Mouse (Mus musculus) MN1 (cell line): Measurements from ENCODE around the gene Gm4070.
"Not testable (repeated sequence)": the region's sequence is repeated elsewhere in the genome, so short reads cannot be mapped to it uniquely, and the experiment has no call there.

Experiments used
- DNase-seq: peaks from one replicate; pipeline ENCODE4 v3.0.0-alpha.2; 2016; ENCODE audit warnings: low spot score

Gm4070 gene

GRCm38 (mm10) chr7:105953812-105954211, at the start of gene Gm4070:
Gene Gm4070 (minus strand): TSS chr7:105953967.
- not testable (repeated sequence) for DNase-seq

GRCm38 (mm10) chr7:105954540-105954939, 773 bp upstream of the Gm4070 start:
- DNase-seq, result not testable (repeated sequence)

DNA sequence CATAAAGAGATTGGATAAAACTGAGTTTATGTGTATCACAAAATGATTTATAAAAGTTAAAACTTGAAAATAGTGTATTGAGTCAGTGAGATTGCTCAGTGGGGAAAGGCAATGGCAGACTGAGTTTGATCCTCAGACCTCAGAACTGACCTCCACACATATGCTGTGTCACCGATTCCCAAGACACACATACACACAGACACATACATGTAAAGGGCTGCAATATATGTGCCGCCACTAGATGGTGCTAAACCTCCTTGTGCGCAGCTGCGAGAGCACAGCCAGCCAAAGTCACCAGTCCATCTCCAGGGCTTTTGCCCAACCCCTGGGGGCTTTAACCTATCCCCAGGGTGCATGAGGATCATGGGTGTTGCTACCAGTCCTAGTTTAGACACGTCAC, 1.4 kb downstream of the Gm4070 start:
- DNase-seq, result not testable (repeated sequence)

GRCm38 (mm10) chr7:105945238-105945637, 8.5 kb downstream of the Gm4070 start:
- not testable (repeated sequence) for DNase-seq

DNA sequence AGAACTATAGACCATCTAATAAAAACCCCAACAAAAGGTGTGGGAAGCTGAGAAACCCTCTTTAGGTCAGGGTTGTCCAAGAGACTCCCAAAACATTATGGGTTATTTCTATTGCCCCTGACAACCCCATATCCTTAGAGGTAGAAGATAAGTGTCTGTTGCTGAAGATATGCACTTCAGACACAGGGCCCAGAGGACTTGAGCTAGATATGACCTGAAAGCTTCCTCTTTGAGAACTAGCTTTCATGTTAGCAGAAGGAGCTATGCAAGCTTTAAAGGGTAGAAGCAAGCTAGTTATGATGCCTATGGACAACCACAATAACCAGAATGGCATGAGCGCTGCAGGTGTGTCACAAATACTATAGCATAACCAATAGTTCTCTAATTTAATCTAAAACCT, 21.6 kb downstream of the Gm4070 start:
- not testable (repeated sequence) for DNase-seq

GRCm38 (mm10) chr7:105883588-105884336, 70.0 kb downstream of the Gm4070 start:
- not testable (repeated sequence) for DNase-seq

DNA sequence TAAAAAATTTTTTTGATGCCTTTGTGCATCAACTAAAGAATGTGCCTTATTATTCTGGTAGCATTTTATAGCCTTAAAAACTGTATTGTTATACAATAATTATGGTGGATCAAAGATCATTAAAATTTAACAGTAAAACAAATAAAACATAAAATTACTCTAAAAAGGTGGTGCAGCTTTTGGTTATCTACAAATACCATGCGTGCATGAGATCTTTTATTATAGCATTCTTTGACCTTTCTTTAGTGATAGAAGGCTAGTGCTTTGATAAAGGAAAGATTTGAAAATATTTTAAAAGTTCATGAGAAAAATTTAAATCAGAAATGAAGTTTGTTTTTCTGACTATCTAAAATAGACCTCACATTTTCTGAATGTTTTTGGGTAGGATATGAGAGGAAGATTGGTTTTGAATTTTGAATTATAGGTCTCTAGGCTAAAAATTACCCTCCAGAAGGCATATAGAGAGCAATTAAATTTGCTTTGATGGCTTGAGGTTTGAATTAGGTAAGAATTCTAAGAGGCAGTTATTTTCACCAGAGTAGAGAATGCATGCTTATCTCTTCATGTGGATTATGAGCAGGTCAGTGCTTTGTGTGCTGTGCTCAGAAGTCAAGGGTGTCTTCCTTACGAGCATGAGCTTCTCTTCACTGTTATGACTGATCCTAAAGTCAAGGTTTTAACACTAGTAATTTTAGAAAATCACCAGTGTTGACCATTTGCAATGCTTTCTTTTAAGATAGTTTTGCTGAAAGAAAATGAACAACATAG, 73.9 kb downstream of the Gm4070 start:
- DNase-seq, result not testable (repeated sequence)

DNA sequence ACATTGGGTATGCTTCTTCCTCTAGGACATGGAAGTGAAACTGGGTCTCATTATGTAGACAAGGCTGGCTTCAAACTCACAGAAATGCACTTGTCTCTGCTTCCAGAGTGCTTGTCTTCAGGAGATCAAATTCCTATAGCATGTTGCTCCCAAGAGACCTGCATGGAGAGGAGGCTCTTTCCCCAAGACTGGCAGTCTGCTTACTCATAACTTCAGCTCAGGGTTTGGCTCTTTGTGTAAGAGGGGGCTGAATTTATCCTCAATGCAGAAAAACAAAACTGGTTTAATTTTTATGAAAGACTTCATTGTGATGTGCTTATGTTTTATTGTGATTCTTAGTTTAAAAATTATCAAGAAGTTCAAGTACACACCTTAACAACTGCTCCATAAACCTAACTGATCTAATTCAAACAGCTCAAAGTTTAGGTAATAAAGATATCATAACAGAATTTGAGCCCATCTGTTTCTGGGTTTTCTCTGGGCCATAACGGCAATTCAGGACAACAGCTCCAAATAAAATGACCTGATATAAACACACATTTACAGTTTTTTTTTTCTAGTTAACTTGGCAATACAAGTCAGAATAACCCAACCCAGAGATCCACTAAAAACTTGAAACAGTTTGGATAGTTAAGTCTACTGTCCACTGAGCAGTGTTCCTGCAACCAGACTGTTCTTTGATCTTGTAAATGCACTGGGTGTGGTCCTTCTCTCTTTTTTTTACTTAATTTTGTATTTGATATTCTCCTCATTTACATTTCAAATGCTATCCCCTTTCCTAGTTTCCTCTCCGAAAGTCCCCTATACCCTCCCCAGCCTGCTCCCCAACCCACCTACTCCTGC, 97.8 kb downstream of the Gm4070 start:
- DNase-seq, result not testable (repeated sequence)
